Mouse (Mus musculus) limb, embryonic 10.5 days (tissue): Measurements from ENCODE around the gene Mark2. TPM values are rescaled to one million over a fixed set of nuclear protein-coding genes. Genes with fewer than 3 reads are reported as not detected.
A peak's percentile ranks its signal among the peaks of the same experiment; 100 is the strongest.
"Not testable (repeated sequence)": the region's sequence is repeated elsewhere in the genome, so short reads cannot be mapped to it uniquely, and the experiment has no call there.

Experiments
- DNase-seq: peaks from one replicate; pipeline ENCODE4 v3.0.0-alpha.2; 2017; ENCODE audit warnings: low spot score
- H3K27ac ChIP-seq: fragments of 300-500 bp; sonication (generic); 2 replicates; pipeline ENCODE4 v1.5.1; 2016; ENCODE audit warnings: mild to moderate bottlenecking
- H3K27me3 ChIP-seq: fragments of 300-500 bp; sonication (generic); 2 replicates; pipeline ENCODE4 v1.6.1; 2016; ENCODE audit warnings: low read depth, mild to moderate bottlenecking; ENCODE audit not compliant: poor library complexity, severe bottlenecking
- H3K36me3 ChIP-seq: fragments of 300-500 bp; sonication (generic); 2 replicates; pipeline ENCODE4 v1.6.1; 2016; ENCODE audit warnings: mild to moderate bottlenecking, moderate library complexity
- H3K4me1 ChIP-seq: fragments of 300-500 bp; sonication (generic); 2 replicates; pipeline ENCODE4 v1.6.1; 2016
- H3K4me3 ChIP-seq: fragments of 300-500 bp; sonication (generic); 2 replicates; pipeline ENCODE4 v1.5.1; 2016; ENCODE audit warnings: mild to moderate bottlenecking, moderate library complexity
- H3K9me3 ChIP-seq: fragments of 300-500 bp; sonication (generic); replicated peaks from 2 replicates; pipeline ENCODE4 v1.6.1; 2016; ENCODE audit warnings: mild to moderate bottlenecking
- WGBS: fragments of 180-500 bp; shearing (Covaris S2); methylation state at CpG from one replicate; pipeline ENCODE4 v1.1.7; 2016; 5-methylcytosine and 5-hydroxymethylcytosine counted together
- polyA plus RNA-seq: library from polyadenylated mRNA; unstranded; fragments of >200 nt; fragmentation: Nextera tagmentation; extraction: Ambion mirVana; gene quantifications from 2 replicates; pipeline ENCODE4 v1.2.1, GENCODE M21; 2016

The Mark2 gene
- 50.1 and 53.4 TPM in 2 replicates for polyA plus RNA-seq

DNA sequence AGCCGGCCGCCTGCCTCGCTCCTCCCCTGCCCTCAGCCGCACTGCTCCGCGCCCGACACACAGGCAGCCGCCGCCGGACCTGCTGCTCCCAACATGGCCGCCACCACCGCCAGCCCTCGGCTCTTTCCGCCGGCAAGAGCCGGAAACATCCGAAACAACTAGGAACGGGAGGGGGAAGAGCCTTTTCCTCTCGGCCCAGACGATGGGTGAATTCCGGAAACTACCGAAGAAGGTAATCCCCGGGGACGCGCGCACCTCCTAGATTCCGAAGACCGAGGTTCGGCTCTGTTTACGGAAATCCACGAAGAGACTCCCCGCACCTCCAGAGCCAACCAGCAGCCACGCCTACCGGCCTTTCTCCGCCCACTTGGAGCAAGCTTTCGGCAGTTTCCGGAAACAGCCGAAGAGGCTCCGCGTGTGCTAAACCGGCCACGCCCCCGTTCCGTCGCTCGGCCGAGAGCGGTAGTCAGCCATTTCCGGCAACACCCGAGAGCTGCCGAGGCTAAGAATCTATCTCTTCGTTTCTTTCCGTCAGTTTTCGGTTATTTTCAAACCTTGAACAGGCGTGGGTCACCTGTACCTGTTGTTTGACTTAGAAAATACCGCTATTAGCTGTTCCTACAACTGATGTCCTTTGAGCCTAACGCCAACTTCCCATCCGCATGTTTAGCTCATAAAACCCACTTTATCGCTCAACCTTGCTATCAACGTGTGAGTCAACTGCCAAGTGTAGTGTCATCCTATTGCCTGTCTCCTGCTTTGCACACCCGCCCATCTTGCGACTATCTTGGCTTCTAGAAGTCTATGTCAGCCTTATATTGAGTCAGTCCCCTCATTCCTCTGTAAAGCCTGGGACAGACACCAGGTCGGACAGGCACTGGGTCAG, at the start of gene Mark2:
Gene Mark2 (minus strand): TSS at position 349 of the 886 bp plus-strand sequence.
- DNase-seq, result peak; percentile 97
- Histone ChIP-seq H3K4me3 (peak within 1 kb of the TSS; percentile 95), H3K9me3 (no peaks in the 10 kb centered on the region), H3K36me3 (peaks cover 14% of the 10 kb centered on the region; the same call in 1 of the 2 replicates), H3K27me3 (no peaks in the 10 kb centered on the region), H3K27ac (peak within 1 kb of the TSS; percentile 93), H3K4me1 (peaks cover 26% of the 10 kb centered on the region)
- WGBS, result 2% methylated on average over 63 of the region's 63 CpGs

DNA sequence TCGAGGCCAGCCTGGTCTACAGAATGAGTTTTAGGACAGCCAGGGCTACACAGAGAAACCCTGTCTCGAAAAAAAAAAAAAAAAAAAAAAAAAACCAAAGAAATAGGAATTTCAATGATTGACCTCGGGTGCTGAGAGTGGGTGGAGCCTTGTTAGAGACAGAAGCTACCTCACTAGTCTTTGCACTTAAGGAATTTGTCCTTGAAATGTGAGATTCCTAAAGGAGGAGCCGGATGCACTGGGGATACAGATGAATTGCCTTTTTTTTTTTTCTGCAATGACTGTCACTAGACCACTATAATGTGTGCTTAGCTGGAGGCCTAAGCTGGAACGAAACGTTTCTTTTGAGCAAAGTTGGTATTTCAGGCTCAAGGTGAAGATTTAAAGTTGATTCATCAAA, 46.8 kb upstream of the Mark2 start:
- no peaks in the 10 kb centered on the region for H3K27me3 ChIP-seq
- H3K36me3 ChIP-seq, result peaks cover 4% of the 10 kb centered on the region; the same call in 1 of the 2 replicates
- no peak for DNase-seq
- H3K4me1 ChIP-seq, result peaks cover 5% of the 10 kb centered on the region
- 83% methylated on average over 6 of the region's 6 CpGs for WGBS
- no peak overlapping the region for H3K4me3 ChIP-seq
- no peak overlapping the region for H3K27ac ChIP-seq
- H3K9me3 ChIP-seq, result no peaks in the 10 kb centered on the region

- Histone ChIP-seq H3K27me3 (no peaks in the 10 kb centered on the region), H3K36me3 (peaks cover 4% of the 10 kb centered on the region; the same call in 1 of the 2 replicates), H3K4me1 (peaks cover 21% of the 10 kb centered on the region), H3K27ac (no peak overlapping the region), H3K9me3 (no peaks in the 10 kb centered on the region), H3K4me3 (no peak overlapping the region)
- no peak for DNase-seq
- WGBS, result 84% methylated on average over 2 of the region's 2 CpGs
Observed at GRCm38 (mm10) chr19:7386042-7386441, 44.4 kb upstream of the Mark2 start.

DNA sequence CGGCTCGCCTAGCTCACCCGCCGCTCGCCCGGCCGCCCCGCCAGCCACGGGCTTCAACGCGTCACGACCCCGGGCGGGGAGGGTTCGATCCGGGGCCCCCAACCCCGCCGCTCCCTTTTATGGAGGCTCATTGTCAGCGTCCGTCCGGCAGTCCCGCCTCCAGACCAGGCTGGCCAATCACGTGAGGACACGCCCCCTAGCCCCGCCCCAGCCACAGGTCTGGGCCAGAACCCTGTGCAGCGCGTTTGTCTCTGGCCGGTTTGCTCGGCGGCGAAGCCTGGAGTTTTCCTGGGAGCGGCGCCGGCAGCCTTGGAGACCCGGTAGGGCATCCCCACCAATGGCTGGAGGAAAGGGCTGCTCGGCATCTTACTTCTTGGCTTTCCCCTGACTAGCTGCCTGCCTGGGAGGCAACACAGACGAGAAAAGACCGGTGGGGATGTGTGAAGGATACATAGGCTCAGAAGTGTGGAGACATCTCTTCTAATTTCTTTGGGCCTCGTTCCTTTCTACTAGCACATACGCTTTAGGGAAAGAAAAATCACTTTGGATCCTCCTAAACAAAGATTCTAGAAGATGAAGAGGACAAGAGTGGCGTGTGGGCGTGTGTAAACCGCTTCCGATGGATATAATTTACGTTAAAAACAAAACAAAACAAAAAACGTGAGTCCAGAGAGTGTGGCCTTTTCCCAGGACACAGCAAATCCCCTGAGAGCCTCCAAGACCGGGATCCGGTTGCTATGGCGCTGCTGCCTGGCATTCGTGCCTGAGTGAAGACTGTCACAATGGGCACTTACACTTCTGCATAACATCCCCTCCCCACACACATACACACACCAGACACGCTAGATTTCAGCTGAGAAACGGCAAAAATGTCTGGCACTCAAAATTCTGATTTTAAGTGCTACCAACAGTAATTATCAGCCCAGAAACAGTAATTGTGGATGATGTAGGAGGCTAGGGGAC, 41.5 kb upstream of the Mark2 start, which contains the start of gene Spindoc:
Gene Spindoc (minus strand): TSS at position 92 of the 963 bp plus-strand sequence.
- 4% methylated on average over 51 of the region's 52 CpGs for WGBS
- H3K27me3 ChIP-seq, result no peaks in the 10 kb centered on the region

DNA sequence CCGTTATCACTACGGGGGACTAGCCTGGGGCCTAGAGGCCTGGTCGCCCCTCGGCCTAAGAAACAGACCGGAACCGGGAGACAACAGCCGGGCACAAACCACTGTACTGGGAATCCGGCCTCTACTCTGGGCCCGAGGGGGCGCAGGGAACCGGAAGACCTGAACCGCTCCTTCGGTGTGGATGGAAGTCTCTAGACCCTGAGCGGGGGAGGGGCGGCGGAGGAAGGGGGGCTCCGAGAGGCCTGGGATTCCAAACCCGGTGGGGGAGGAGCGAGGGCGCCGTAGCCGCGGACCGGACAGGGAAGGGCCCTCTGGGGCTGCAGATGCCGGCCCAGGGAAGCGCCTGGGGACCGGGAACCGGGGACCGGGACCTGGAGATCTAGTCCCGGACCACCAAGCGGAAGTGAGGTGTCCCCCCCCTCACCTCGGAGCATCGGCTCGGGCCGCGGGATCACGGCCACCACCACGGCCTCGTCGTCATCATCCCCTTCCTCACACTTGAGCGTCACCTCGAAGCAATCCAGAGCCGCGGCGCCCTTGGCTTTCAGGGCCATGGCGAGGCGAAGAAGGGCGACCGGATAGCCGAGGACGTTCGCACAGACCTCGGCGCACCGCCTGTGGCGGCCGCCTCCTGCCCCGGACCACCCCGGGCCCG, 40.7 kb upstream of the Mark2 start:
- H3K4me1 ChIP-seq, result peaks cover 28% of the 10 kb centered on the region
- WGBS, result under 1% methylated on average over 58 of the region's 60 CpGs
- no peaks in the 10 kb centered on the region for H3K9me3 ChIP-seq
- H3K36me3 ChIP-seq, result peaks cover 34% of the 10 kb centered on the region
- DNase-seq, result peak; percentile 84
- peak overlapping the region; percentile 98 for H3K27ac ChIP-seq
- H3K4me3 ChIP-seq, result peak overlapping the region; percentile 71
- no peaks in the 10 kb centered on the region for H3K27me3 ChIP-seq

More for the DNA sequence above, 41.5 kb upstream of the Mark2 start, which contains the start of gene Spindoc:
- Histone ChIP-seq H3K9me3 (no peaks in the 10 kb centered on the region), H3K4me1 (peaks cover 28% of the 10 kb centered on the region), H3K36me3 (peaks cover 26% of the 10 kb centered on the region), H3K4me3 (peak within 1 kb of the TSS; percentile 71), H3K27ac (peak within 1 kb of the TSS; percentile 98)
- peak; percentile 99 for DNase-seq

GRCm38 (mm10) chr19:7381906-7382247, 40.2 kb upstream of the Mark2 start:
- no peak for DNase-seq
- peak overlapping the region; percentile 98 for H3K27ac ChIP-seq
- peaks cover 35% of the 10 kb centered on the region for H3K36me3 ChIP-seq
- H3K9me3 ChIP-seq, result no peaks in the 10 kb centered on the region
- 5% methylated on average over 8 of the region's 8 CpGs for WGBS
- H3K27me3 ChIP-seq, result no peaks in the 10 kb centered on the region
- peaks cover 28% of the 10 kb centered on the region for H3K4me1 ChIP-seq
- peak overlapping the region; percentile 71 for H3K4me3 ChIP-seq

- peaks cover 20% of the 10 kb centered on the region for H3K4me1 ChIP-seq
- no peak overlapping the region for H3K4me3 ChIP-seq
- WGBS, result 85% methylated on average over 2 of the region's 2 CpGs
- no peak overlapping the region for H3K27ac ChIP-seq
- no peaks in the 10 kb centered on the region for H3K9me3 ChIP-seq
- DNase-seq, result no peak
- H3K27me3 ChIP-seq, result no peaks in the 10 kb centered on the region
- peaks cover 73% of the 10 kb centered on the region for H3K36me3 ChIP-seq
Observed at GRCm38 (mm10) chr19:7377639-7378038, 36.0 kb upstream of the Mark2 start.

GRCm38 (mm10) chr19:7374491-7374890, 32.8 kb upstream of the Mark2 start:
- H3K9me3 ChIP-seq, result no peaks in the 10 kb centered on the region
- no peak for DNase-seq
- H3K4me1 ChIP-seq, result 0 out of 2 replicates have a peak, but pooled peaks cover 2% of the 10 kb centered on the region
- 98% methylated on average over 8 of the region's 8 CpGs for WGBS
- peaks cover 96% of the 10 kb centered on the region for H3K36me3 ChIP-seq
- no peaks in the 10 kb centered on the region for H3K27me3 ChIP-seq
- no peak overlapping the region for H3K4me3 ChIP-seq
- no peak overlapping the region for H3K27ac ChIP-seq

DNA sequence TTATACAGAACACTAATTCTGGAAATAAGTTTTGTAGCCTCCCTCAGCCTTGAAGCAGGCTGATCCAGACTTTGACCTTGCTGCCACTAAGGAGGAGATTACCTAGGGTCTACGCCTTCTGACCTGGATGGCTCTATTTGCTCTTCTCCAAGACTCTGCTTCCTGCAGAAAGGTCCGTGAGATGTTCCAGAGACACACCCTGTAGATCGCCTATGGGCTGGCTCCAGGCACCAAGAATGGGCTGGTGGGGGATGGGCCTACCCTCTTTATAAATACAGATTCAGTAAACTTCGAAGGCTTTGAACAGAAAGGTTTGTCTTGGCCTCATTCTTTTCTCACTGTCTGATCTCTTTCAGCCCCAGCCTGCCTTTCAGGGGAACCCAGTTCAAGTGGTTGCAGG, 27.8 kb upstream of the Mark2 start:
- not testable (repeated sequence) for H3K4me3 ChIP-seq, H3K27ac ChIP-seq, H3K27me3 ChIP-seq, H3K4me1 ChIP-seq, DNase-seq, H3K9me3 ChIP-seq
- 90% methylated on average over 4 of the region's 4 CpGs for WGBS
- H3K36me3 ChIP-seq, result peaks cover 97% of the 10 kb centered on the region

DNA sequence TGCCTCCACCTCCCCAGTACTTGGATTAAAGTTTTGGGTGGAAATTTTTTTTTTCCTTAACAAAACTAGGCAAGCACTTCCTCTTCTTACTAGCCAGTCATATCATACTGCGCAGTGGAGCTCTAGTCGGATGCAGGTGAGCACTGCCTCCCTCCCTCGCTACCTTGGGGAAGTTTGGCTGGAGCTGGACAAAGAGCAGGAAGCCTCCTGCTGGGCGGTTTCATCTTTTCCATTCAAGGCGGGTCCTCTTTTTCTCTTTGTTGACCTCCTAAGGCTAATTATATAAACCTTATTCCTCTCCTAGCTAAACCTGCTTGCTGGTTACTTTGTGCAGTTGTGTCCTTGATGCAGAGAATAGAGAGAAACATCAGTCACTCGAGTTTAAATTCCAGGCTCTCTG, 12.0 kb upstream of the Mark2 start:
- WGBS, result 65% methylated on average over 6 of the region's 6 CpGs
- Histone ChIP-seq H3K9me3 (no peaks in the 10 kb centered on the region), H3K27ac (no peak overlapping the region), H3K36me3 (peaks cover 28% of the 10 kb centered on the region), H3K4me3 (no peak overlapping the region), H3K4me1 (no peaks in the 10 kb centered on the region), H3K27me3 (no peaks in the 10 kb centered on the region)
- DNase-seq, result no peak

DNA sequence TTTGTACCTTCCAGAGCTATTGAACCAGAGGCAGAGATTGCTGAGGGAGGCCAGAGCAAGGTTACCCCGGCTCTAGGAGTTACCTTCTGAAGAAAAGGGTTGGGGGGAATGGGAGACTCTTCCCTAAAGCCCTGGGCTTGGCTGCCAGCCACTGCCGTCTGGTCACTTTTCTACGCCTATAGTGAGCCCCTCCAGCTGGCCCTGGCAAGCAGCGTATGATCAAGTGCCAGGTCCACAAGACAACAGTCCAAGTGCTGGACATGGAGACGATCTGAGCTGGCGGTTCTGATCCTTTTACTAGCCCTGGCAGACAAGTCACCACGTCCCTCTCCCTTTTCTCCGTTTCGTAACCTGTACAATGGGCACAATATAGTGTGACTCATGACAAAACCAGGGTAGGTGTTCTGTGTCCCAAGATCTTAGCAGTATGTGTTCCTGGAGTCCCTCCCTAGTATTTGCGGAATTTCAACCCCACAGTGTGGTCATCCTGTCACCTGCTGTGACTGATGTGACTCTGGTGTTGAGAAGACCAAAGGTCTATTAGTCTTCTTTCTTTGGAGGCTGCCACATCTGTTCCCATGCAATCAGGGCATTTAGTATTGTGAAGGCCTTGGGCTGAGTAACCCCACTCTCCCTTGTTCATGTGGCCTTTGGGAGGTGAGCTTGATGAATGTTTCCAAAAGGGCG, 11.3 kb upstream of the Mark2 start:
- H3K4me1 ChIP-seq, result no peaks in the 10 kb centered on the region
- H3K4me3 ChIP-seq, result no peak overlapping the region
- DNase-seq, result no peak
- WGBS, result 84% methylated on average over 11 of the region's 11 CpGs
- H3K36me3 ChIP-seq, result peaks cover 21% of the 10 kb centered on the region
- H3K27ac ChIP-seq, result no peak overlapping the region
- no peaks in the 10 kb centered on the region for H3K27me3 ChIP-seq
- no peaks in the 10 kb centered on the region for H3K9me3 ChIP-seq

DNA sequence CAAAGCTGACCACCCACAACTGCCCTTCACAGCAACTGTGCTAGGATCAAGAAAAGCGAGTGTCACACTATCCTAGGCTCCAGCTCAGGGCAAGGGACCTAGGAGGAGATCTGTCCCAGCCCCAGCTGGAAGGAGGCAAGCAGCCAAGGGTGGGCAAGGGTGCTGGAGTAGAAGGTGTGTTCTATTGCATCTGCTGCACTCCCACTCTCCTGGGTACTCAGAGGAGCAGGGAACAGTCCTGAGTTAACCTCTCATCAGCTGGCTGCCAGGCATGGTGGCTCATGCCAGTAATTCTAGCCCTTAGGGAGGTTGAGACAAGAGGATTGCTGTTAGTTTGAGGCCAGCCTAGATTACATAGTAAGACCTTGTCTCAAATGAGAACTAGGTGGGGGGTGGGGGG, 8.3 kb upstream of the Mark2 start:
- no peaks in the 10 kb centered on the region for H3K4me1 ChIP-seq
- H3K27me3 ChIP-seq, result no peaks in the 10 kb centered on the region
- DNase-seq, result no peak
- H3K27ac ChIP-seq, result no peak overlapping the region
- no peaks in the 10 kb centered on the region for H3K36me3 ChIP-seq
- no peaks in the 10 kb centered on the region for H3K9me3 ChIP-seq
- 77% methylated on average over 1 of the region's 1 CpGs for WGBS
- H3K4me3 ChIP-seq, result no peak overlapping the region
